Mouse (Mus musculus) thymus, adult 2 months (tissue): ENCODE results near the gene Ssr3. TPM values are rescaled to one million over a fixed set of nuclear protein-coding genes. Genes with fewer than 3 reads are reported as not detected.
A peak's percentile ranks its signal among the peaks of the same experiment; 100 is the strongest.

Experiments used
- DNase-seq: peaks from one replicate; pipeline ENCODE4 v3.0.0; 2021
- H3K27ac ChIP-seq: fragments of 200-500 bp; 2 replicates; pipeline ENCODE4 v1.5.1; 2012; ENCODE audit warnings: low read length, control low read depth; ENCODE audit not compliant: control insufficient read depth, insufficient read depth
- H3K27me3 ChIP-seq: fragments of 200-500 bp; 2 replicates; pipeline ENCODE4 v1.6.1; 2012; ENCODE audit warnings: mild to moderate bottlenecking, low read length, moderate library complexity, mixed read lengths; ENCODE audit not compliant: control insufficient read depth, insufficient read depth
- H3K36me3 ChIP-seq: fragments of 200-500 bp; 2 replicates; pipeline ENCODE4 v1.6.1; 2012; ENCODE audit warnings: mild to moderate bottlenecking, low read length, moderate library complexity; ENCODE audit not compliant: control insufficient read depth, insufficient read depth
- H3K4me1 ChIP-seq: fragments of 200-500 bp; replicated peaks from 2 replicates; pipeline ENCODE4 v1.6.1; 2012; ENCODE audit warnings: low read length; ENCODE audit not compliant: control insufficient read depth, insufficient read depth
- H3K4me3 ChIP-seq: fragments of 200-500 bp; 2 replicates; pipeline ENCODE4 v1.5.1; 2012; ENCODE audit warnings: mild to moderate bottlenecking, low read length, control low read depth, moderate library complexity; ENCODE audit not compliant: control insufficient read depth, insufficient read depth
- CTCF ChIP-seq: fragments of 200-500 bp; IDR thresholded peaks from 2 replicates; pipeline ENCODE4 v1.5.1; 2012; ENCODE audit warnings: mild to moderate bottlenecking, control low read depth, low read length, moderate library complexity, borderline replicate concordance; ENCODE audit not compliant: control insufficient read depth, poor library complexity, insufficient read depth; ENCODE audit errors: extremely low read depth
- POLR2A ChIP-seq: fragments of 200-500 bp; IDR thresholded peaks from 2 replicates; pipeline ENCODE4 v1.6.1; 2012; ENCODE audit warnings: mild to moderate bottlenecking, low read length, control low read depth, moderate library complexity; ENCODE audit not compliant: control insufficient read depth, poor library complexity, insufficient read depth; ENCODE audit errors: extremely low read depth
- WGBS: fragments of 180-500 bp; shearing (Covaris S2); methylation state at CpG from one replicate; pipeline ENCODE4 v1.1.7; 2018; 5-methylcytosine and 5-hydroxymethylcytosine counted together
- polyA plus RNA-seq: library from polyadenylated mRNA; depleted of rRNA; stranded (reverse); fragments of >200 nt; gene quantifications from 2 replicates; pipeline ENCODE4 v1.2.3, GENCODE M21; 2012; rRNA removed

The Ssr3 gene
- 49.9 and 55.2 TPM in 2 replicates for polyA plus RNA-seq

- Histone ChIP-seq H3K4me1 (no peaks in the 10 kb centered on the region), H3K27ac (no peak within 1 kb of the TSS), H3K4me3 (peak within 1 kb of the TSS; percentile 80), H3K27me3 (no peaks in the 10 kb centered on the region), H3K36me3 (peaks cover 24% of the 10 kb centered on the region)
- TF ChIP-seq CTCF (peak; percentile 25; the same call in 1 of the 2 replicates), POLR2A (peak; percentile 78)
- peak; percentile 96 for DNase-seq
- WGBS, result under 1% methylated on average over 36 of the region's 36 CpGs
These were observed at the start of gene Ssr3 for GRCm38 (mm10) chr3:65392421-65392817. TSS of gene Ssr3 (minus strand) at chr3:65392623.

DNA sequence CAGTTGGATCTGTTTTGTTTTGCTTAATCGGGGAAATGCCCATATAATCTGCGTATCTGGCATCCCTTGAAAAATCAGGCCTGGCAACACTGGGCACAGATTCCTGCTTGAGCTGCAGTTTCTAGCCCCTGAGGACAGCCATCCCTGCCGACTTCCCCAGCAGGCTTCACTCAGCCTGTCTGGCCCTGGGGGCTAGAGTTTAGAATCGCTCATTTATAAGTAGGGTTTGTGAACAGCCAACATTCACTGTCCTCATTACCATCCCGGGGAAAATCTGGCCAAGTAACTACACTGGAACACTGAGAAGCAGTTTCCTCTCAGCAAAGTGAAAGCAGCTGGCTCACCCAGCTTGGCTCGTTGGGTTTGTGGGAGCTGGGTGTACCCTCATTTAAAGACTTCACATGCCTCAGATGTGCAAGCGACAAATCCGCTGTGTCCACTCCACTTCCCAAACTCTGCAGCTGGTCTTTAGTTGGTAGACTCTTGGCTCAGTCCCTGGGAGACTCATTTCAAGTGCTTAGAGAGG is 49.2 kb upstream of the Ssr3 start:
- 69% methylated on average over 8 of the region's 8 CpGs for WGBS
- Histone ChIP-seq H3K4me3 (no peak overlapping the region), H3K36me3 (no peaks in the 10 kb centered on the region), H3K27me3 (no peaks in the 10 kb centered on the region), H3K4me1 (peaks cover 3% of the 10 kb centered on the region; the same call in 1 of the 2 replicates), H3K27ac (no peak overlapping the region)
- no peak for DNase-seq
- no peak for TF ChIP-seq CTCF
- no peak for TF ChIP-seq POLR2A

- peaks cover 7% of the 10 kb centered on the region; the same call in 1 of the 2 replicates for H3K4me1 ChIP-seq
- TF ChIP-seq CTCF, result no peak
- TF ChIP-seq POLR2A, result no peak
- no peak for DNase-seq
- no peaks in the 10 kb centered on the region for H3K27me3 ChIP-seq
- no peaks in the 10 kb centered on the region for H3K36me3 ChIP-seq
- WGBS, result 41% methylated on average over 7 of the region's 7 CpGs
- no peak overlapping the region for H3K27ac ChIP-seq
- H3K4me3 ChIP-seq, result no peak overlapping the region
These were observed 46.2 kb upstream of the Ssr3 start for GRCm38 (mm10) chr3:65438511-65439228.

GRCm38 (mm10) chr3:65435812-65436211 is 43.4 kb upstream of the Ssr3 start:
- DNase-seq, result no peak
- Histone ChIP-seq H3K27ac (no peak overlapping the region), H3K36me3 (no peaks in the 10 kb centered on the region), H3K27me3 (no peaks in the 10 kb centered on the region), H3K4me3 (no peak overlapping the region), H3K4me1 (peaks cover 4% of the 10 kb centered on the region; the same call in 1 of the 2 replicates)
- no peak for TF ChIP-seq CTCF
- no peak for TF ChIP-seq POLR2A
- 93% methylated on average over 2 of the region's 2 CpGs for WGBS

GRCm38 (mm10) chr3:65435101-65435571 is 42.7 kb upstream of the Ssr3 start:
- Histone ChIP-seq H3K4me3 (no peak overlapping the region), H3K27me3 (no peaks in the 10 kb centered on the region), H3K36me3 (no peaks in the 10 kb centered on the region), H3K27ac (no peak overlapping the region), H3K4me1 (peaks cover 4% of the 10 kb centered on the region; the same call in 1 of the 2 replicates)
- DNase-seq, result no peak
- TF ChIP-seq CTCF (no peak), POLR2A (no peak)
- 5% methylated on average over 11 of the region's 11 CpGs for WGBS

DNA sequence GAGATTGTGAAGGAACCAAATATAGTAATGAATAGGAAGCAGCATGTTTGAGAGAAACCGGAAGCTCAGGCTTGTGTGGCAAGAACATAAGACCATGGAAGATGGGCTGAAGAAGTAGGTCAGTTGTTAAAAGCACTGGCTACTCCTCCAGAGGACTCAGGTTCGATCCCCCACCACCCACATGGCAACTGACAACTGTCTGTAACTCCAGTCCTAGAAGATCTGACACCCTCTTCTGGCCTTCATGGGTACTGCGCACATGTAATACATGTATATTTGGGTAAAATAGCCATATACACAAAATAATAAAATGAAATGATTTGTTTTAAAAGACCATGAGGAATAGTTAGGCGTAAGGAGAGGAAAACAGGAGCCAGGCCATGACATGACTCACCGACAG is 39.8 kb upstream of the Ssr3 start:
- TF ChIP-seq POLR2A, result no peak
- Histone ChIP-seq H3K36me3 (no peaks in the 10 kb centered on the region), H3K27me3 (no peaks in the 10 kb centered on the region), H3K27ac (no peak overlapping the region), H3K4me1 (peaks cover 4% of the 10 kb centered on the region; the same call in 1 of the 2 replicates), H3K4me3 (no peak overlapping the region)
- no peak for DNase-seq
- 97% methylated on average over 5 of the region's 5 CpGs for WGBS
